Mouse (Mus musculus) frontal cortex, postnatal 25 days (tissue): Measurements from ENCODE around the gene Cdc42ep4.

Experiments
- DNase-seq, 2 experiments: peaks; one replicate each; pipeline ENCODE4 v3.0.0; 2022; ENCODE audit warnings: low spot score in 2 of 2

Cdc42ep4 gene

DNA sequence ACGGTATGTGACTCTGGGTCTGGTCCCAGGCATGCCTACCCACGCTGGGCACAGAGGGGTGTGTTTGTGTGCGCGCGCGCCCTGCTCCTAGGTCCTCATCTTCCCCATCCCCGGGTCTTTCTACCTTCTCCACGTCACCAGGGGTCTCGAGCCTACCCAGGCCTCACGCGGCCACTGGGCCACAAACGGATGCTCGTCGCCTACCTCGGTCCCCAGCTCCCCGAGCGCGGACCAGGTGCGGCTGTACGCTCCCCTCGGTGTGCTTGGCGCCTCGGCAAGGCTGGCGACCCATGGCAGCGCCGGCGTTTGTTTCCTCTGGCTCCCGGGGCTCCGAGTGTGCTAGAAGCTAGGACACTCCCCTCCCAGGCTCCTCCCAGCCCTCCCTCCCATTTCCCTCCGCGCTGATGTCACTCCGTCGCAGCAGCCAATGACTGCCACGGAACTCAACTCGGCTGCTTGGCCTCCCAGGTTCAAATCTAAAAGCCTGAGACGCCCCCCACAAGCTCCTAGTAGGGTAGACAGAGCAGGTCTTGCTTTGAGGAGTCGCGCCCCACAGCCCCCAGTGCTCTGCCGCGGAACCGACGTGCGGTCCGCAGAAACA, at the start of gene Cdc42ep4:
Cdc42ep4 (minus strand) TSS at position 398 of the 601 bp plus-strand sequence.
- DNase-seq = peak; percentile 34 to 60

DNA sequence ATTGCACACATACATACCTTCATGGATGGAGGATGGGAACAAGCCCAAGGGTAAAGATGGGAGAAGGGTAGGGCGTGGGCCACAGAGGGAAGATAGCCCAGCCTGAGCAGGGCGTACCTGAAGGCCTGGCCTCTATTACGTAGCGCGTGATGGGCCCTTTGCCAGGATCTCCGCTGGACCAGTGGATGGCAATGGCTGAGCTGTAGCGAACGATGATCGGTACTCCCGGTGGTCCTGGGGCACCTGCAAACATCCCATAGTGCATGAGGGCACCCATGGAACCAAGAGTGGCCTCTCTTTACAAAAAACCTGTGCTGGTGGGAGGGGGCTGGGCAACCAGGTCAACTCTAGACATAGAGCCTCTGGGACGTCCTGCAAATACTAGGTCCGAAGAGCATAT, 48.3 kb upstream of the Cdc42ep4 start:
- DNase-seq = no peak

DNA sequence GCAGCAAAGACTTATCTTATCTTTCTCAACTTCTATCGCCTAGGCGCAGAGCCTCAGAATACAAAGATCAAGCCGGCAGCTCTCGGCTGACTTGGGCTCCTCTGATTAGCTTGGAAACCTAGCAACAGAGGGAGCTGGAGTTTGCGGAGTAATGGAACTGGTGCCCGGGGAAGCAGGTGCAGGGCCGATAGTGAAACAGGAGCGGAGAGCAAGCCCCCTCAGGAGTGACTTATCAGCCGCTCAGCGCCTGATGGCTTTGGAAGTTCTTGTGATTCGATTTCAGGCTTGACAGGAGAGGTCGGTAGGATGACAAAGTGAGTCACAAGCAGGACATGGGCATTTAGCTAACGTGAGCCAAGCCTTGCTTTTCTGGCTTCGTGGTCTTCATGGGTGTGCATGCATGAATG, 47.4 kb upstream of the Cdc42ep4 start:
- DNase-seq = no peak

DNA sequence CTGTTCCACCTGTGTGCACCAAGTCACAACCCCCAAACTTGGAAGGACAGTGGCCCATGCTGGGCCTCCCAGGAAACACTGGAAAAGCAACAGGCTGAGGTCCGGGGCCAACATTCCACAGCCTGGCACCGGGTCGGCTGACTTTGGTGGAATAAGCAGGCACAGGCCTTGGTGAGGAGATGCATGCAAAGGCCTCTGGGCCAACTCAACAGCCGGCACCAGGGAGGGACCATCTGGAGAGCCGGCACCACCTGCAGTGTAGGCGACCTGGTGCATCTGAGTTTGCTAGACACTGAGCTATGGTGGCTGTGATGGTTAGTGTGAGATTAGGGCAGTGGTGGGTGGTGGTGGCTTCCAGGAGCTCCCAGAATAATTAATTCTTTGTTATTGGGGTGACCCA, 46.3 kb upstream of the Cdc42ep4 start:
- DNase-seq = no peak

DNA sequence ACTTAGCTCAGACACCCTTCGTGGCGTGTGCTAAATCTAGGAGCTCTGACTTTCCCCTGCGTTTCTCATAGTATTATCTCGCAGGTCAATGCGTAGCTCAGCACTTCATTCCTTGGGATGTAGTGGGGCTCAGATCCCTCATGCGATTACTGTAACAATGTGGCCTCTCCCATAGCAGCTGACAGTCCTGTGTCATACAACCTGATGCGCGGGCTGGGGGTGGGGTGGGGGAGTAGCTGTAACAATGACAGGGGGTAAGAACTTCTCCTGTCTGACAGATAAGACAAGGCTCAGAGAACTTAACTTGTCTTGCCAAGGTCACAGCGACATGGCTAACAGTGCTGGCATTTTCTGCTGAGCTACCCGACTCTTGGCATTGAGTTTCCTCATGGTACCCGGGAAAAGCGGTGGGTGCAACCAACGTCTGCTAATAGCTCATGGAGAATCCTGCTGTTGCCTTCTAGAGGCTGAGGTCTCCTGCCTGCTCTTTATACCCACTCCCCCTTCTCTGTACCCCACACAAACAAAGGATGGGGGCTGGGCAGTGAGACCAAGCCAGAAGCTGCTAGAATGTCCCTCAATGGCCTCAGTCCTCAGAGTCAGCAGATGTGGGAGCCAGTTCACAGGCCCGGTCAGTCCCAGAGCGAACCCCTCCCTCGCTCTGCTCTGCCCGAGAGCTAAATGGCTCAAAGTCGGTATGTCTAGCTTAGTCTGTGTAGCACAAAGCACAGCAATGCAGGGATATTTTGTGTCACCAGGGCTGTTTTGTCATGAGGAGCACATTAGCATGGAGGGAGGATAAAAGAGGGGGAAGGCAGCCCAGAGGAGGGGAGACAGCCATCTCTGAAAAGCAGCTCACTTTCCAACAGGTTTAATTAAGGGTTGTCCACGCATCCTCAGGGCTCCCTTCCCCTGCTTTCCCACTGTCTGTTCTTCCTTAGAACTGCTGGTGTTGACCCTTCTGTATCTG, 45.6 kb upstream of the Cdc42ep4 start:
- DNase-seq = no peak

DNA sequence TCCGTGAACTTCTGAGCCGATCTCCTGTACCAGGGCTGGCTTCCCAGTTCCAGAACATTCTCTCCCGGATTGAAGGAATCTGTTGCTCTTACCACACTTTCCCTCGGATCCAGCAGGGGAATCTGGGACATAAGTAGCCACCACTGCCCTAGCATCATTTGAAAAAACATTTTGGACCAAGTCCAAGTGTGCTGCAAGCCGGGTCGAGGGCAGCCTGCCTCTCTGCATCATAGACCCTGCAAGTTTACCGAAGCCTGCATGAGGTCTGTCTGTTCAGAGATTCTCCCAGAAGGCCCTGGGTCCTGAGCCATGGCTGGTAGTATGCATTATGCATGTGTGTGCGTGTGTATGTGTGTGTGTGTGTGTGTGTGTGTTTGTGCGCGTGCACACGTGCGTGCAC, 44.2 kb upstream of the Cdc42ep4 start:
- no peak for DNase-seq

DNA sequence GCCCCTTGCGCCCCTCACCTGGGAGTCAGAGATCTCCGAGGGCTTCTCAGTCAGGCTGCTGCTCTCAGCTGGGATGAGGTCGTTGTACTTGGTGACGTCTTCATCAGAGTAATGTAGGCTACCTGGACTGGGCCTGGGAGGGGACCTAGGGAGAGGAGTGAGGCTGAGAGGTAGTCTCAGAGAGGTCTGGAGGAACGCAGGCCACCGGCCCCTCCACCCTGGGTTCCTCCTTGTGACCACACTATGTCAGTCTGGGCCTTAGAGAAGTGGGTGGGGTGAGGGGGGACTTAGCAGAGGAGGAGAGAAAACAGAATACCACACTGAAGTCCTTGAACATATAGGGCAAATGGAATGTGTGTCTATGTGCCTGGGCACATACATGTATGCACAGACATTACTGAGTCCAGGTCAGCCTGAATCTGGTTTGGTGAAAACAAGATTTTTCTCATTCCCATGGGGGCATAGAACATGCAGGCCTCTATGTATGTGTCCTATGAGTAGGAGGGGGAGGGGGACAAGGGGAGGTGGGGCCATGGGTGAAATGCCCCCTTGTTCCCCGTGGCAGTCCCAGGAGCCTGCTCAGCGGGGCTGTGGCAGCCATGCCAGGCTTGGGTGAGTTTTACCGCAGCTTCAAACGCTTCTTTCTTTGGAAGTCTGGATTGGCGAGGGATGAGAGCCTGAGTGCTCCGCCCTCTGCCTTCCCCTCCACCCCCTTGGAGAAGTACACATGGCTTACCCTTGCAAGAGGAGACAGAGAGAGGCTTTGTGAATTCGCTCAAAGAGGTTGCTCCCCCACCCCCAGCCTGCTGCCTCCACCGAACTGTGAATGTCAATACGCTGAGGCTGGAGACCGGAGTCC, 39.9 kb upstream of the Cdc42ep4 start:
- no peak for DNase-seq

DNA sequence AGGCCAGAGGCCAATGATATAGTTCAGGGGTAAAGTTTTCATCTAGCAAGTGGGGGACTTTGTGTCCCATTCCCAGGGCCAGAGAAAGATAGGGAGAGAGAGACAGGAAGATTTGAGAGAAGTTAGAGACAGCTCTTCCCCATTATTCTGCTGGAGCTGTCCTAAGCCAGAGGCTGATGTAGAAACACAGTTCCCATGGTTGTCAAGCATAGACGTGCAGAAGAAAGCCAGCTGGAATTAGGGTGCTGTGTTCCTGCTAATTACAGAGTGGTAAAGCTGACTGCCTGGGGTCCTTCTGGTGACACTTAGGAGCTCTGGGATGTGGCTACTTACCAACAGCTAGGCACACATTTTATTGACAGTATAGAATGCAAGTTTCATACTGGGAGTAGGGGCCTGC, 37.4 kb upstream of the Cdc42ep4 start:
- no peak for DNase-seq

DNA sequence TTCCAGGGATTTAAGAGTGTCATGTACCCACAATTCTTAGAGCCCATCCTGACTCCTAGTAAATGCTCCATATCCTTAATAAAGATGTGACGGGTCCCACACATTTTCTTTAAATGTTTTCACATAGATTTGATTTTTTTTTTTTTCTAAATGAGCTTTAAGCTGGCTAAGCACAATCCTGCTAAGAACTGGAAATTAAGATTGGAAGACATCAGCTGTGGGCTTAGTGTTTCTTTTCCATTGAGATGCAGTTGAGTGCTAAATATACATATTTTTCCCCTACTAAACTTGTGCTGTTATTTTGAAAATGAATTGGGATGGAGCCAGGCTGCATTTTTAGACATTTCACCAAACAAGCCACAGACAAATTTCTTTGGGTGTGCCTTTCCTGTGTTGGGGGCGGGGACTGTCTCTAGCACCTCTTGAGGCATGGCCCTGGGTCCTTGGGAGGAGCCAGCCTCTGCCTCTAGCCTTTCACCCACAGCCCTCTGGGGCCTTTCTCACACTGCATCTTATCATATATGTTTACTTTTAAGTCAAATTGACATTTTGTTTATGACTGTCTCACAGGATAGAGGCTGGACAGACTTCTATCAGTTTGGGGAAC, 36.6 kb upstream of the Cdc42ep4 start:
- DNase-seq = no peak

DNA sequence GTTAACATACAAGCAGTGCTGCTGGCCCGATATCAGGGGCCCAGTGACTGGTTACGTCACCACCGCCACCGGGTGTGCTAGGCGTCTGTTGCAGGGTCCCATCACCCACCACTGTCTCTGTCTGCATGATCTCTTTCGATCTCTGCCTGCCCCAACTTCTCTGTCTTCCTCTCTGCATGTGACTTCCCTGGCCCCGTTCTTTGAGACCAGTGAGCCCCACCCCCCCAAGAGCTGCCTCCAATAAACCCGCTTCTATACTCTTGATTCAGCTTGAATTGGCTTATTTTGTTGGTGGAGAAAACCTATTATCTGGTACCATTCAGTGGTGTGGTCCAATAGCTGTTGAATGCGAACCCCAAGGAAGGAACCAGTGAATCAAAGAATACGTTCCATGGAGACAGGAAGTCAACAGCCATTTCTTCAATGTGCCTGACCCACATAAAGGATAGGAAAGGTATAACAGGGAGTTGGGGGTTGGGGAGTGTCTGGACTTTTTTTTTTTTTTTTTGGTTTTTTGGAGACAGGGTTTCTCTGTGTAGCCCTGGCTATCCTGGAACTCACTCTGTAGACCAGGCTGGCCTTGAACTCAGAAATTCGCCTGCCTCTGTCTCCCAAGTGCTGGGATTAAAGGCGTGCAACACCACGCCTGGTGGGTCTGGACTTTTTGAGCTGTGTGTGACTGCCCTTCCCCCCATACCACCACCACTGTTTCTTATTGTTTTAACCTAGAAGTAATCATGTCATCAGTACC, 35.9 kb upstream of the Cdc42ep4 start:
- DNase-seq = no peak

DNA sequence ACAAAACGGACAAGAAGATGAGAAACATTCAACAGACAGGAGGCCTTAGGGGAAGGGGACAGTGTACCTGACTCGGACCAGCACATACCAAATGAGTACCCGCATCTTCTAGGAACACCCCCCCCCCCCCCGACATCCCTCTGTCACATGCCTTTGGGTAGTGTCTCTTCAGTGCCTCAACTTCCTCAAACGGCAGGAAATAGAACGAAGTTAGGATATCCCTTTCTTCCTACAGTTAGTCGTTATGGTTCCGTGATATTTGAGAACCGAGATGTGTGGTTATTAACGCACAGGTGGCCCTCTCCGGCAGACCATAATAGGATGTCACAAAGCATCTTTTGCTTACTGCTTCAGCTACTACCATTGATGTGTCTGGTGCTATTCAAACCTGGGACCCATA, 35.3 kb upstream of the Cdc42ep4 start:
- DNase-seq = no peak

DNA sequence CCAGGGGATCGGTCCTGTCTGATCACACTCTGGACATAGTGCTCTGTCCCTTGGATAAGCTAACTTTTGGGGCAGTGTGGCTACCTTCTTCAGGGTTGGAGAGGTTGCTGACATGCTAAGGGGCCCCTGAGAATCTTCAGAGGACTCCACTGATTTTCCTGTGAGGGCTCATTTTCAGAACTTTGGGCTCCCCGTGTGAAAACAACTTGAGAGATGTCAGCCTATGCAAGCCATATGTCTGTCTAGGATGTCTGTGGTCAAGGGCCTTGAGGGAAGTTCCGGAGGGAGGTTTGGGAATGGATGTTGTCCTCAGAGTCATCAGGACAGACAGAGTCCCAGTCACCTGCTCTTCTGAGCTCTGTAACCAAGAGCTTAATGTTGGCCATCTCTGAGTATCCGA, 34.7 kb upstream of the Cdc42ep4 start:
- DNase-seq = no peak

DNA sequence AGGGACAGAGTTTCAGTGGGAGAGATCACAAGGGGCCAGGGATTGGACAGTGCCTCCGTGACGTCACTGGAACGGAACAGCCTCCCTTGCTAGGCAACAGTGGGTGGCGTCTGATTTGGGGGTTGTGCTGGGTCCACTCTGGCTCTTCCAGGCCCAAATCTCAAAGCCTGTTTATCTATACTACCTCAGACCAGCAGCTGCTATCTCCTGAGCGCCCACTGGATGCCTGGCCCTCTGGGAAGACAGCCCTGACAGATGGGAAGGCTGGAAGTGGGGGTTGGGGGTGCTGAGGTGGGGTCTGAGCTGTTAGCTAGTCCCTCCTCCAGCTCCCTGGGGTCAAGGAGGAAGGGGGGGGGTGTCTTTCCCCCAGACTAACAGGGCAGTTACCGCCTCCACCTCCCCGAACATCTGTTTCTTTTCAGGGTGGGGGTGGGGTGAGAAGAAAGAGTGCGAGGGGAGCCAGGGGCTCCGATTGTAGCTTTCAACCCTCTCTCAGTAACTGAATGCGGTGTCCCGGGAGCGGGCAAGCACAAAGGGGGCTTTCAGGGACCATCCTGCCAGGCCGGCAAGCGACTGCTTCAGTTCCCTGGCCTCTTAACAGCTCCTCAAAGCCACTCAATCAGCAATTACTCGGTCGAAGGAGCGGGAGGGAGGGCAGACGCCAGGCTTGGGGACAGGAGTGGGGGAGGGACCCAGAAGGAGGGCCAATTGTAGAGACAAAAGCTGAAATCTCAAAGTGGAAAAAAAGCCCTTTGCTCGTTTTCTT, 33.9 kb upstream of the Cdc42ep4 start:
- no peak for DNase-seq

DNA sequence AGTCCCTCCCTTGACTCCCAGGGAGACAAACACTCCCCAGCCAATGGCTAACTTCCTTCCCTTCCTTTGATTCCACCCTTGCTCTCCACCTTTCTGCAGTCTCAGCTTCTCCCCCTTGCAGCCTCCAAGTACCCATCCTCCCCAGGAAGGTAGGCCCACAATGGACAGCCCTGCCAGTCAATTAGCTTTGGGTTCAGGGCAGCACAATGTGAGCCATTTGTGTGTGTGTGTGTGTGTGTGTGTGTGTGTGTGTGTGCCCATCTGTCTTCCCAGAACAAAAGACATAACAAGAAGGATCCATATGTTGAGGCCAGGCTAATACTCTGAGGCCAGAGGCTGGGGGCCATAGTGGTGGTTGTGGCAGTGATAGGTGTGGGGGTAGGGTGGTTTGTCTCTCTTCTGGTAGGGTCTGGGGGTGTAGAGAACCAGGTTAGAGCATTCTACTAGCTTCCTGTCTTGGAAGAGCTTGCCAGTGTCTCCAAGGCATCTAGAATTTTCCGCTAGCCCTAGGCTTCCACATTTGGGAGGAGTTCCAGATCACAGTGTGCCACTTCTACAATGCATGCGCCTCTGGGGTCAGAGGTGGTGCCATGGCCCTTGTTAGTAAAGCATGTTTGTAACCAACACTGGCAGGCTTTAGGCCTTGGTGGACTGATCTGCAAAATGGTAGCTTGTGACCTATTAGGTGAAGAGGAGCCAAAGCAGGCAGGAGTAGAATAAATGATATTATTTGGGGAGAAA, 33.1 kb upstream of the Cdc42ep4 start:
- DNase-seq = no peak

DNA sequence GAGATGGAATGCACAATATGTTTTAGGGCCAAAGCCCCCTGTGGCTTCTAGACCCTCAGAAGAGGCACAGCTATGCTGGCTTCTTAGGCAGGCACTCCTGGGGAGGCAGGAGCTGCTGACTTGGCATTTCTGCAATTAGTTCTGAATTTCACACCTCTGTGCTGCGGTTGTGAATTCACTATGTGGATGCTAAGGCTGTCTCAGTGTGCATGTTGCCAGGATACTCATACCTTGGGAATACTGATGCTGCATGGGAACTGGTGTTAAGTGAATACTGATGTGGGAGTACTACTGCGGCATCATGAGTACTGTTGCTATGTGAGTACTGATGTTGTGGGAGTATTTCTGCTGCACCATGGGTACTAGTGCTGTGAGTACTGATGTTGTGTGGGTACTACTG, 30.8 kb upstream of the Cdc42ep4 start:
- DNase-seq = no peak

DNA sequence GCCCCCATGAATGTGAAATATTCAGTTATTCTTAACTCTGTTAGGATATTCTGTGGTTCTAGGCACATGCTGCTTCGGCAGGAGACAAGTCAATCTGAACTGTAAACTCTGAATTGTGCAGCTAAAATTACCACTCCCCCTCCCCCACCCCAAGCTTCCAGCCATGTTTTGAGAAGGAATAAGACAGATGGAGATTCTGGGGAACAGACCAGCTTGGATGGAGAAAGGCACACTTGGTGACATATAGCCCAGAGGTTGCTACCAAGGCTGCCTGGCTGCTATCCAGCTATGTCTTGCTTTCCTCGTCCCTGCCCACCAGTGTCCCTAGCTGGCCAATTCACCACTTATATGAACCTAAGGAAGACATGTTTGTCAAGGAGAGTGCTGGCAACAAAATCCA, 30.3 kb upstream of the Cdc42ep4 start:
- no peak for DNase-seq

DNA sequence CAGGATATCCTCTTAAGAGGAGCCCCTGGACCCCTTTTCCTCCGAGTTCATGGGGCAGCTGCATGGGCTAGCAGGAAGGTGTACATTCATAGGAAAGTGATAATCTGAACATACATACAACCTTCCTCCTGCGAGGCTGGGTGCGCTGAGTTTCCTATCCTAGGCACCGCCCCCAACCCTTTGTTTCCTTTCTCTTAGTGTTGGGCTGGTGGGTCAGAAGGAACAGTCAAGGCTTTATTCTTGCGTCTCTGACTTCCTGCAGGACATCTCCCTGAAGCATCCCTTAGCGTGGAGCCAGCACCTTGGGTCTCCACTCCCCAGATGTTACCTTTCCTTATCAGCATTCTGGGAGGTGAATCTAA, 28.0 kb upstream of the Cdc42ep4 start:
- DNase-seq = no peak

DNA sequence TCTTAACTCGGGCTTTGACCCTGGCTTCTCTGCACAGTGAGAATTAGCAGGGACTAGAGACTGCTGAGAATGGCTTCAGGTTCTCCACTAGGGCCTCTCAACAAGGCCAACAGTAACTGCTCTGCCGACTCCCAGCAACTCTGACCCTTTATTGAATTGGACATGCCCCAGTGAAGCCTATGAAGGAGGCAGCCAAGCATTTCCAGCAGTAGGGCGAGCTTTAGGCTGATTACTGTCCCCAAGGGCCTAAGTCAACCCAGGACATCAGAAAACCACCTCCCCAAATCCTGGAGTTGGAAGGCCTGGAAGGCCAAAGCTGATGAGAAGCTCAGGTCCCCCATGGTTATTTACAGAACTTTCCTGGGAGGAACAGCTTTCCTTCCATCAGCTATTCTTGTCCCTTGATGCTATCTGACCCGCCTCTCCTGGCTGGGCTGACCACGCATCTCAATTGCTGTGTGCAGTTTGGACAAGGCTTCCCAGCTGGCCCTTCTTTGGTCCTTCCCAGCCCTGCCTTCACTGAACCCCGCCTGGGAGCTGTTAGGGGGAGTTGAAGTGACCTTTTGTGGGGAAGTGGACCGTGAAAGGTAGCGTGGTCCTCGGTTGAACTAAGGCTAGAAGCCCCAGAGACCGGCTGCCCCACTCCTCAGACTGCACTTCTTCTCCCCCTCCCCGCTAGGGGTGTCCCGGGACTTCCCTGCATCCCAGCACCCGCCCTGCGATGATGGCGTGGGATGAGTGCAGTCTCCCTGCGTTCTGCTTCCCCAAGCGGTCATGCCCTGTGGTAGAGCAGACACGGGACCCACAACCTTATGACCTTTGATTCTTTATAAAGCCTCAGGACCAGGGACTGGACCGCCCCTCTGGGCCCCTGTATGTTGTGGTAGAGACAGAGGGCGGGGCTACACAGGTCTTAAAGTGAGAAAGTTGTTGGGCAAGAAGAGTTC, 27.3 kb upstream of the Cdc42ep4 start:
- no peak for DNase-seq
